Mouse (Mus musculus): ENCODE data around the gene Mapk1.

DNA sequence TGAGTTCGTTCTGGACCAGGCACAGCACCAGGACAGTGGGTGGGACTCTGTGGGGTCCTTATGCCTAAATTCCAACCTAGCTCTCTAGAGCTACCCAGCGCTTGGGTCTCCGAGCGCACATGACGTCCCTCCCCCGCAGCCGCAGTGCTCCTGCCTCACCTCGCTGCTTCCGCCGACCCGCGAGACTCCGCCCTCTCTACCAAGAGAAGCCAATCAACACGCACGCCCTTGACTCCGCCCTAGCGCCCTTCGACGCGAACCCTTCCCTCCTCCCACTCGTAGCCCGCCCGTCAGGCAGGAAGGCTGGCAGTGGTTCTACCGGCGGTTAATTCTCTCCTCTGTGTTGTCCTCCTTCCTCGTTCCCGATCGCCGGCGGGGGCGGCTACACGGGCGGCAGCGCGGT, at the start of gene Mapk1:
- peak; percentile 96 for TF ChIP-seq POLR2A (IDR thresholded peaks at IDR 0.05; ENCODE audit: low read depth, low read length)
- TF ChIP-seq CTCF (IDR thresholded peaks at IDR 0.05; ENCODE audit: borderline replicate concordance, insufficient read depth, low read length) = no peak

Data from embryonic fibroblast, embryonic 13.5 days (primary cell).